Mouse (Mus musculus) left cerebral cortex, adult 11 months (tissue): Measurements from ENCODE around the gene Des.

ENCODE experiments used
- DNase-seq: peaks from one replicate; pipeline ENCODE4 v3.0.0; 2022; ENCODE audit warnings: low spot score

Des gene

DNA sequence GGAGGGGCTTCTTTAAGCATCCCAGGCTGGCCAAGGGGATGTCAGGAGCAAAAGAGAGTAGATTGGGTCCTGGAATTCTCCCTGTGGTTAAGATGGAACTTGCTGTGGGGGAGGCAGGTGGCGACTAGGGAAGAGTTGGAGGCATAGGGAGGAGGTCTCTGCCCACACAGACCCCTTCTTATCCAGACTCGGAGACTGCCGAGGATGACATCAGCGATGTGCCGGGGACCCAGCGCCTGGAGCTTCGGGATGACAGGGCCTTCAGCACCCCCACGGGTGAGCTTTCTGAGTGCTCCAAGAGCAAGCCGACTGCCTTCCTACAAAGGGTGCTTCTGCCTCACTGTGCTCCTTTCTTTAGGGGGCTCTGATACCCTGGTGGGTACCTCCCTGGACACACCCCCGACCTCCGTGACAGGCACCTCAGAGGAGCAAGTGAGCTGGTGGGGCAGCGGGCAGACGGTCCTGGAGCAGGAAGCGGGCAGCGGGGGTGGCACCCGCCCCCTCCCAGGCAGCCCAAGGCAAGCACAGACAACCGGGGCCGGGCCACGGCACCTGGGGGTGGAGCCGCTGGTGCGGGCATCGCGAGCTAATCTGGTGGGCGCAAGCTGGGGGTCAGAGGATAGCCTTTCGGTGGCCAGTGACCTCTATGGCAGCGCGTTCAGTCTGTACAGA is 24.5 kb downstream of the Des start:
- no peak for DNase-seq

DNA sequence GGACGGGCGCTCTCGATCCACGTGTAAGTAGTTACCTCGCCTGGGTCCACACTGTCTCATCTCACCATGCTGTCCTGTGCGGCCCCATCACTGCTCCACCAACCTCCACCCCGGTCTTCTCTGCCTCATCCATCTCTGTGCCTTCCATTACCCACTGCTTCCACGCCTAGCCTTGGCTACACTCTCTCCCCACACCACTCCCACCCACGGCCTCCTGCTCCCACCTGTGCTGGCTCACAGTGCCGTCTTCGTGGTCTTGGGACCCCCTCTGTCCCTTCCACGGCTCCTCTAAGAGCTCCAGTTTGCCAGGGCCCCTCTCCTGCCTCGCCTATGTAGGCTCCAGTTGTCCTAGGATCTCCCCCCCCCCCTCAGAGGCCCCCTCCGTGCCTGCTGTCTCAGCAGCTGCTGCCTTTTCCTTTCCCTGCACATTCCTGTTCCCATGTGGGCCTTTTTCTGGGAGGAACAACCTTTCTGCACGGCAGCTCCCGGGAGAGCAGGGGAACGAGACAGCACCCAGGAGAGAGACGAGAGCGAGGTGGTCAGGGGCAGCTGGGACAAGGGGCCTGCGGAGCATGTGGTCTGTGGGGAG is 25.1 kb downstream of the Des start:
- DNase-seq, result no peak

DNA sequence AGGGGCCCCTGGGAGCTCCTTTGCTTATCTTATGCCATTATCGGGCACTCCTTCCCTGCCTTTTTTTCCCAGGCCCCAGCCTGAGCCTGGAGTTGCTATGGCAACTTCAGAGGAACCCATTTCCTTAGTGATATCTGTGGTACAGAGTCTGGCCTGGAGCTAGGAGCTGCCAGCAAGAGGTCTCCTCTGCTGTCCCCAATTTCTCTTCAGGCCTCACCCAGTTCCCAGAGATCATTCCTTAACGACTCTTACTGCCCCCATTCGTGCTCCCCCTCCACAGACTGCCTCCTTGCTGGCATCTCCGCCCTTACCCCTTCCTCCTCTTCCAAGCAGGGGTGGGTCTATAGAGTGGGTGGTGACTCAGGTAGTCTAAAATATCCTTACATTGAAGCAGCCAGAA is 26.0 kb downstream of the Des start:
- DNase-seq, result no peak

DNA sequence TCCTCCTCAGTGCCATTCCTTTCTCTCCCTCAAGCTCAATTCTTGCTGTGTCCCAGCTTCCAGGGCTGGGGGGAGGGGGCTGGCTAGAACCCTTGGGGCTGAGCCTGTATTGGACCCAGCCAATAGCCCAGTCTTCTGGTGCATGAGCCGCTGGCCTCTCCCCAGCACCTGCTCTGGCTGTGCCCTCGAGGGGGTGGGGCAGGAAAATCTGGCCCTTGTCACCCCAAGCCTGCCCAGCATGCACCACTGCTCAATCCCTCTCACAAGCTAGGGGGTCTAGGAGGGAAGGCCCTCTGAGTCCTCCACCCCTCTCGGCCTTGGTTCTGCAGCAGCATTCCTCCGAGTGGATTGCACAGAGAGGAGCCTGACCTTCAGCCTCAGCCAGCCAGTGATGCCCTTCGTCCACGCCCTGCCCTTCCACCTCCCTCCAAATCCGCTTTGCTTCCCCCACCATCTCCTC is 27.4 kb downstream of the Des start:
- DNase-seq, result no peak

DNA sequence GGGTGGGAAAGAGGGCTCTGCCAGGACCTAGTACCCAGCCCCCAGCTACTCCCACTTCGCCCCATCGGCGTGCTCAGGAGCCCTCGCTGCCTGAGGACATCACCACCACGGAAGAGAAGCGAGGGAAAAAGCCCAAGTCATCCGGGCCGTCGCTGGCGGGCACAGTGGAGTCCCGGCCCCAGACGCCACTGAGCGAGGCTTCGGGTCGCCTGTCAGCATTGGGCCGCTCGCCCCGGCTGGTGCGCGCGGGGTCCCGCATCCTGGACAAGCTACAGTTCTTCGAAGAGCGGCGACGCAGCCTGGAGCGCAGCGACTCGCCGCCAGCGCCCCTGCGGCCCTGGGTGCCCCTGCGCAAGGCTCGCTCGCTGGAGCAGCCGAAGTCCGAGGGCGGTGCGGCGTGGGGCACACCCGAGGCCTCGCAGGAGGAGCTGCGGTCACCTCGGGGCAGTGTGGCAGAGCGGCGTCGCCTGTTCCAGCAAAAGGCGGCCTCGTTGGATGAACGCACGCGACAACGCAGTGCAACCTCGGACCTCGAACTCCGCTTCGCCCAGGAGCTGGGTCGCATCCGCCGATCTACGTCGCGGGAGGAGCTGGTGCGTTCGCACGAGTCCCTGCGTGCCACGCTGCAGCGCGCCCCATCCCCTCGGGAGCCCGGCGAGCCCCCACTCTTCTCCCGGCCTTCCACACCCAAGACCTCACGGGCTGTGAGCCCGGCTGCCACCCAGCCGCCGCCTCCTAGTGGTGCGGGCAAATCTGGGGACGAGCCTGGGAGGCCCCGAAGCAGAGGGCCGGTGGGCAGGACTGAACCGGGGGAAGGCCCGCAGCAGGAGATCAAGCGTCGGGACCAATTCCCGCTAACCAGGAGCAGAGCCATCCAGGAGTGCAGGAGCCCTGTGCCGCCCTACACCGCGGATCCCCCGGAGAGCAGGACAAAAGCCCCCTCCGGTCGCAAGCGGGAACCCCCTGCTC is 28.1 kb downstream of the Des start:
- DNase-seq, result no peak

DNA sequence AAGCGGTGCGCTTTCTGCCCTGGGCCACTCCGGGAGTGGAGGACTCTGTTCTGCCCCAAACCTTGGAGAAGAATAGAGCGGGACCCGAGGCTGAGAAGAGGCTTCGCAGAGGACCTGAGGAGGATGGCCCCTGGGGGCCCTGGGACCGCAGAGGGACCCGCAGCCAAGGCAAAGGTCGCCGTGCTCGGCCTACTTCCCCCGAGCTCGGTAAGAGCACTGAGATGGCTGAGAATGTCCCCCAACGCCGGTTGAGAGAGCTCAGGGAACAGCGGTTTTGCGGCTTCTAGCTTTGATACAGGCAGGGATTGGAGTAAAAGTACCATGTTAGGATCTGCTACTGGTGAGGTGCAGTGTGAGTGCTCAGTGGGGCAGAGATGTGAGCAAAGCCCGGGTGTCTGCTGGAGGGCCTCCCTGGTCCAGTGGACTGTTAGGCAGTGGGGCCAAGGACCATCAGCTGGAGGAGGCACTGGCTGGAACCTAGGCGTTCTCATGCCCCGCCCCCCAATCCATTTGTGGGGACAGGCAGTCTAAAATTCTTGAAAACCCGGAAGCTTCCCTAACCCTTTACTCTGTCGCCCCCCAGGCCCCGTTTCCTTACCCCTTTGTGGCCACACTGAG is 28.9 kb downstream of the Des start:
- DNase-seq, result no peak

DNA sequence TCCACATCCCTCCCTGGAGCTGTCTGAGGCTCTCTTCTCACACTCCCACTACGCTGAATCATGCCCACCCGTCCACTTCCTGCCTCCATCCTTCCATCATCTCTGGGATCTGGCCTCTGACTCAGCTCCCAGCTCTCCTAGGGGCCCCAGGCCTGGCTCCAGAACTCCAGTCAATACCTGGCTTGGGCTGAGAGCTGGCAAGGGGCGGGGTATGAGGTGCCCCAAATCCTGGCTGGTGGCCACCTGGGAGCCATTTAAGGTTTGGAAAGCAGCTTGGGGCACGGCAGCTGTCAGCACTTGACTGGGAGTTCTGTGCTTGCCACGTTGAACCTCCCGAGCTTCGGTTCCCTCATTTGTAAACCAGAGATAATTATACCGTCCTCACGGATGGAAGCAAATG is 33.0 kb downstream of the Des start:
- no peak for DNase-seq

DNA sequence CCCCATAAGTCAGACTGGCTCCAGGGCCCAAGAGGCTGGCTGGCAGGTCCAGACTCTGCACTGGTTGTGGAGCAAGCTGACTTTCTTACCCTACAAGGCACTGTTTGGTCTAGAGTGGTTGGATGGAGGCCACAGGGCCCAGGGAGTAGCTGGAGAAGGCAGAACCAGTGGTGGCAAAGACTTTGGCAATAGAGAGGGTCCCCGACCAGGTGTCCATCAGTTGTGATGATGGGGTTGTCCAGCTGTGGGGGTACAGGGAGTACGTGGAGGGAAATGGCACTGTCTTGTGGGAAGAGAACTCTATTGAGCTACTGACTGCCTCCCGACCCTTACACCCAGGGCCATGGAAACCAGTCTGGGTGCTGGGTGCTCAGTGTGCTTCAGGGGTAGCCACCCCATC is 33.7 kb downstream of the Des start:
- DNase-seq, result no peak

DNA sequence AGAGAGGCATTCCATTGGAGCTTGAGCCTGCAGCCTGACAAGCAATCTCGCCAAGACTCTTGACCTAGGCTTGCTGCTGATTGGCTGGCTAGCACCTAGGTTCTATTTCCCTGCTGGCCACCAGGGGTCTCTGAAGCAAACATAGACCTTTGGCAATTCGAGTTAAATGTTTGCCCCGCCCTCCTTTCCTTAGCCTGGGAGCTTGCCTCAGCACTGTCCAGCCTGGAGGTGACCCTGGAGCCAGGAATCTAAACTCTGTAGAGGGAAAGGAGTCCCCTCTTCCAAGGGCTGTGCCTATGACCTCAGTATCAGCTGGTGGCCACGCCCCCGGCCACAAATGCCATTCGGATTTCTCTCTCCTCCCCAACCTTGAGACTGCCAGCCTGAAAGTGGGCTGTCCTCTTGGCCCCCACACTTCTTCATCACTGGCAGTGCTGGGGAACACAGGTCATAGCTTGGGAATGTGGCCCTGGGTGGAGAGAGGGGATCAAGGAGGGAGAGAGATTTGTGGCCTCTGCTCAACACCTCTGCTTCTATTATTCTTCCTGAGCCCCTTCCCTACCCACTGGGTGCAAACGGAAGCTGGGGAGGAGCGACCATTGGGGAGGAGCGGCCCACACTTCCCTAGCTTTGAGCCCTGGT is 38.8 kb downstream of the Des start:
- no peak for DNase-seq

DNA sequence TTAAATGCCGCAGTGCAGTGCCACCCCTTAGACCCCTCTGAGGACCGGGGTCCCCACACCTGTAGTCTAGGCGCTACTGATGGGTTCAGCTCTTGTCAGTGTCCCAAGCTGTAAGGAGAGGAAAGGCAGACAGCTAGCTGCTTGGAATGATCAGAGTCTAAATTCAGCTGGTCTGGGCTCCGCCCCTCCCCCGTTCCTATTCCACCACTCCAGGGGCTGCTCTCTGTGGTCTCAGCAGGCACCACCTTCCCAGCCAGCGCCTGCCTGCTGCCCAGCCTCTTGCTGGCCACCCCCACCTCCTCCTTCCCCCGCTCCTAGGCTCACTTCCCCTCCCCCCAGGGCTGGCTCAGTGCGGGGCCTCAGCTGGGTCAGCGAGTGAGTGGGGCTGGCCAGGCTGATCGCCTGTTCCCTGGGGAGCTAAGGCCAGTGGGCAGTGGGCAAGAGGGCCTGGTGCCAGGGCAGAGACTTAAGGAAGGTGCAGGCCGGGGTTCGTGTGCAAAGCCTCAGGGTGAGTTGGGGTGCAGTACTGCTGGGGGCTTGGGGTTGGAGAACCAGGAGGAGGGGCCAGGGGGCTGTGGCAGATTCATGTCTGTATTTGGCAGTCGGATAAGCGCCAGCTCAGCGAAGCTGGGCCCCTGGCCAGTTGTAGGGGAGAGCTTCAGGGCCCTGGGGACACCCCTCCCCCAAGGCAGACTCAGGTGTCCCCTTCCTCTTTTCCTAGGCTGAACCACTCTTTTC is 39.8 kb downstream of the Des start:
- DNase-seq, result no peak

DNA sequence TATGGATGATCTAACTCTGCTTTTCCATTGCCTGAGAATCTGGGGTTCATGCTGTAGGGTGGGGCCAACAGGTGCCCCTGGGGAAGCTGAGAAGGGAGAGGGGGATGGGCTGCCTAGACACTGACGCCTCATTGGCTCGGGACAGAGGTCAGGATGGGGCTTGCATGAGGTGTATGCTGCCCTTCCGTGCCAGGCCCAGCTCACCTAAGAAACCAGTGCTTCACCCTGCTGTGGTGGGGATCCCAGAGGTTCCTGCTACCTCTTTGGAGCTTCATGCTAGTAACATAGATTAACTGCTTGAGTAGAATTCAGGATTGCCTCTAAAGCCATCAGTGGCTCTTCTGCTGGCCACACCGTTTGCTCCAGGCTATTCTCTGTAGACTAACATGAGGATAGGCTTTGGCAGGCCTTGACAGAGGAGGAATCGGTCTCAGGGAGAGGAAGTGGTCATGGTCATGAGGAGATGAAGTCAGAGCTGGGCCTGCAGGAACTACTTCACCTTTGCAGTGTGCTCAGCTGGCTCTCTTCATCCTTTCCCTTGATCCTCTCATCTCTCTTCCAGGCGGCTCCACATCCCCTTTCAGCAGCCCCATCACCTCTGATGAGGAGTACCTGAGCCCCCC is 40.5 kb downstream of the Des start:
- DNase-seq, result no peak

DNA sequence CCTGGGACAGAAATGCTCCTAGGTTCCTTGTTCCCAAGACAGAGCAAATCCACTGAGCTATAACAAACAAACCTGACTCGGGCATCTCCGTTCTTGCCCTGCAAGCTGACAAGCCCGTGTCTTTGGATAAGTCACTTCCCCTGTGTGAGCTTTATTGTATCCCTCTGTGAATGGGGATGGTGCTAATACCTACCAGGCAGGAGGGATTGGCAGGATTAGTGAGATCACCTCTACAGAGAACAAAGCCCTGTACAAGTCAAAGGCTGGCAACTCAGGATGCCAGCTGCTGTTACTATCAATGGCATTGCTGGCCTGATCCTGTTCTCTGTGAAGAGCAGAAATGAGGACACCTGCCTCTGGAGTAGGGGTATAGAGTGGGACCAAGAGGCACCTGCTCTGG is 45.4 kb downstream of the Des start:
- DNase-seq, result no peak

DNA sequence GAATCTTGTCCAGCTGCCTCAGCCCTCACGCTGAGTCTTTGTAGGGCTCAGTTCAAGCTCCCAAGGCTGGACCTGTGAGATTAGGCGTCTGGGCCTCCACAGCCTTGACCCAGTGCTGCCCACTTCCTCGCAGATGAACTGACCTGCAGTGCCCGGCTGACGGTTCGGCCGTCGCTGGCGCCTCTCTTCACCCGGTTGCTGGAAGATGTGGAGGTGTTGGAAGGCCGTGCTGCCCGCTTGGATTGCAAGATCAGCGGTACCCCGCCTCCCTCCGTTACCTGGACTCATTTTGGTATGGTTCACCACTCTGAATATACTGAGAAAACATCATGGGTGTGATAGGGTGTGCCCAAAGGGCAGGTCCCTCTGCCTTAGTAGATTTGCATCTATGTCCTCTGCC is 46.0 kb downstream of the Des start:
- no peak for DNase-seq

DNA sequence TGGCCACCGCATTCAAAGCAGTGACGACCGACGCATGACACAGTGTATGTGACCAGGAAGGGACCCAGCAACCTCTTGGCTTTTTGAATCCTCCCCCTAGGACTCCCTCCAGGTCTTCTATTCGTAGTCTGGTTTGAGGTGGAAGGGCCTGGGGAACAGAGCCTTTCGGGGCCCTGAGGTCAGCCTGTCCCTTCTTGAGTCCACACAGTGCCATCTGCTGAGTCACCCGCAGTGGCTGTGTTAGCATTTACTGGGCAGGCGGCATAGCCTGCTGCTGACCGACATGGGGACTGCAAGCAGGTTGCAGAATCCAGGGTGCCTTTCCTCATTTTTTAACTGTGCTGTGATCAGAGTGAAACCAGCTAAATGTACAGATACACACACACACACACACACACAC is 46.9 kb downstream of the Des start:
- DNase-seq, result no peak

DNA sequence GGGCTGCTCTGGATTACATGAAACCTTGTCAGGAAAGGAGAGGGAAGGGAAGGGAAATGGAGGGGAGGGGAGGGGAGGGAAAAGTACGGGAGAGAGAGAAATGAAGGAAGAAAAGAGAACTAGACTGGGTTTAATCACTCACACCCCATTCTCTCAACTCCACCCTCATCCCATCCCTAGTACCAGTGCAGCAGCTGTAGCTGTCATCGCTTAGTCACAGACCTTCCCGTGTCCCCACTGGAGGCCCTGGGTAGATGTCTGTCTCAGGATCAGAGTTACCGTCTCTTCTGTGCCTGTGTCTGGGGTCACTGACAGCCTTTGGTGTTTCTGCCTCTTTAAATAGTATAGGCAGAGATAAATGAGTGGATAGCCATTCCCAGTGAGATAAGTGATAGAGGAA is 48.1 kb downstream of the Des start:
- DNase-seq, result no peak

DNA sequence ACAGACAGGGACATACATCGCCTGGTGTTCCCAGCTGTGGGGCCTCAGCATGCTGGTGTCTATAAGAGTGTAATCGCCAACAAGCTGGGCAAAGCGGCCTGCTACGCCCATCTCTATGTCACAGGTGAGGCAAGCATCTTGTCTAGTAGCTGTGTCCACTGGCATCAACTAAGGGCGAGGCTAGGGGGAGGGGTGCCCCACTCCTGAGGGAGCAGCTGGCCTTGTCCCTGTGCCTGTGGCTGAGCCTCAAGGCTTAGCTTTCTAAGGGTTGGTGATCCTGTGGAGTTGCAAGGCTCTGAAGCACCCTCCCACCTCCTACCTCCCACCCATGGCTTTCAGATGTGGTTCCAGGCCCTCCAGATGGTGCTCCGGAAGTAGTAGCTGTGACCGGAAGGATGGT is 49.8 kb downstream of the Des start:
- DNase-seq, result no peak

DNA sequence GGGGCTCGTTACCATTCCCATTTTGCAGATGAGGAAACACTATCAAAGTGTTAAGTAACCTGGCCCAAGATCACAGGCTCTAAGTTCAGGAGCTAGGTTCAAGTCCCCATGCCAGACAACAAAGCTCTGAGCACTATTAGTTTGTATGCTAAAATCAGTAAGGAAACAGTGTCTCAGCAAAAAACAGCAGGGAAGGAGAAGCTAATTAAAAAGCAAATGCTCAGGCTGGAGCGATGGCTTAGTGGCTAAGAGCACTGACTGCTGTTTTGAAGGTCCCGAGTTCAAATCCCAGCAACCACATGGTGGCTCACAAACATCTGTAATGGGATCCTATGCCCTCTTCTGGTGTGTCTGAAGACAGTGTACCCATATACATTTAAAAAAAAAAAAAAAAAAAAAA is 52.1 kb downstream of the Des start:
- DNase-seq, result no peak

DNA sequence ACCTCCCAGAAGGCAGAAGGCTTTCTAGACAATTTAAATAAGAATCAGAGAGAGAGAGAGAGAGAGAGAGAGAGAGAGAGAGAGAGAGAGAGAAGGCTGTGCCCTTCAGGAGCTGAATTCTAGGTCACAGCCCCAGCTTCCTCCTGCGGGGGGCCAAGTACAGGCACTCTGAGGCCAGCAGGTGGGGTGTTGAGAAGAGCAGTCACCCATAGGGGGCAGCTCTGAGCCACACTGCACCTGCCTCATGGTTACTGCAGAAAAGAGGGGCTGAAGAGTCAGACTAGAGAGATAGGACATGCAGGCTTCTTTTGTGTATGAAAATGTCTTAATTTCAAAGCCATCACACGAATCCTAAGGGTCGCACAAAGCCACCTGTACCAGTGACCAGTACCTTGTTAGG is 53.6 kb downstream of the Des start:
- DNase-seq, result peak; percentile 42
